Mouse (Mus musculus) liver, embryonic 15.5 days (tissue): ENCODE results near the gene Tmem123. TPM values are rescaled to one million over a fixed set of nuclear protein-coding genes. Genes with fewer than 3 reads are reported as not detected.
A peak's percentile ranks its signal among the peaks of the same experiment; 100 is the strongest.

Source experiments
- ATAC-seq: fragments of 200-750 bp; cut with Nextera tagmentation; 2 replicates; pipeline ENCODE4 v1.8.0; 2017; ENCODE audit warnings: moderate number of reproducible peaks, mild to moderate bottlenecking, moderate library complexity; ENCODE audit not compliant: insufficient read depth
- H3K27ac ChIP-seq: fragments of 300-500 bp; sonication (generic); replicated peaks from 2 replicates; pipeline ENCODE4 v1.5.1; 2015; ENCODE audit warnings: mild to moderate bottlenecking, inconsistent platforms
- H3K27me3 ChIP-seq: fragments of 300-500 bp; sonication (generic); 2 replicates; pipeline ENCODE4 v1.6.1; 2015; ENCODE audit warnings: mild to moderate bottlenecking, inconsistent platforms
- H3K36me3 ChIP-seq: fragments of 300-500 bp; sonication (generic); replicated peaks from 2 replicates; pipeline ENCODE4 v1.6.1; 2015; ENCODE audit warnings: moderate library complexity, mild to moderate bottlenecking, inconsistent platforms
- H3K4me1 ChIP-seq: fragments of 300-500 bp; sonication (generic); replicated peaks from 2 replicates; pipeline ENCODE4 v1.6.1; 2015; ENCODE audit warnings: inconsistent platforms
- H3K4me2 ChIP-seq: fragments of 300-500 bp; sonication (generic); 2 replicates; pipeline ENCODE4 v1.6.1; 2015; ENCODE audit warnings: moderate library complexity, mild to moderate bottlenecking, inconsistent platforms
- H3K4me3 ChIP-seq: fragments of 300-500 bp; sonication (generic); replicated peaks from 2 replicates; pipeline ENCODE4 v1.5.1; 2015; ENCODE audit warnings: mild to moderate bottlenecking, inconsistent platforms
- H3K9ac ChIP-seq: fragments of 300-500 bp; sonication (generic); 2 replicates; pipeline ENCODE4 v1.6.1; 2015; ENCODE audit warnings: moderate library complexity, mild to moderate bottlenecking, inconsistent platforms
- H3K9me3 ChIP-seq: fragments of 300-500 bp; sonication (generic); replicated peaks from 2 replicates; pipeline ENCODE4 v1.6.1; 2016; ENCODE audit warnings: inconsistent platforms
- WGBS: fragments of 180-500 bp; shearing (Covaris S2); methylation state at CpG from one replicate; pipeline ENCODE4 v1.1.7; 2015; ENCODE audit warnings: mixed read lengths; ENCODE audit not compliant: insufficient replicate concordance; 5-methylcytosine and 5-hydroxymethylcytosine counted together
- polyA plus RNA-seq: library from polyadenylated mRNA; unstranded; fragments of >200 nt; fragmentation: Nextera tagmentation; extraction: Ambion mirVana; gene quantifications from 2 replicates; pipeline ENCODE4 v1.2.1, GENCODE M21; 2015

The Tmem123 gene
- polyA plus RNA-seq, 1 experiment from 2014 or later, result 35.0 TPM

DNA sequence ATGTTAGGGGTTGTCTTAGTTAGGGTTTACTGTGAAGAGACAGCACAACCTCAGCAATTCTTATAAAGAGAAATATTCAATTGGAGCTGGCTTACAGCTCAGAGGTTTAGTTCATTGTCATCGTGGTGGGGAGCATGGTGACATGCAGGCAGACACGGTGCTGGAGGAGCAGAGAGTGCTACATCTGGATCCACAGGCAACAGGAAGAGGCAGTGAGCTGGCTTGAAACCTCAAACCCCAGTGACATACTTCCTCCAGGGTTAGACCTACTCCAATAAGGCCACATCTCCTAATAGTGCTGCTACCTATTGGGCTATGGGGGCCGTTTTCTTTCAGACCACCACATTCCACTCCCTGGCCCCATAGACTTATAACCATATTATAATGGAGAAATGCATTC lies 12.1 kb downstream of the Tmem123 start:
- peaks cover 51% of the 10 kb centered on the region for H3K4me1 ChIP-seq
- H3K9ac ChIP-seq, result no peak overlapping the region
- no peak overlapping the region for H3K4me3 ChIP-seq
- no peaks in the 10 kb centered on the region for H3K27me3 ChIP-seq
- ATAC-seq, result no peak
- no peak overlapping the region for H3K4me2 ChIP-seq
- H3K27ac ChIP-seq, result no peak overlapping the region
- WGBS, result 35% methylated on average over 3 of the region's 3 CpGs
- no peaks in the 10 kb centered on the region for H3K9me3 ChIP-seq
- H3K36me3 ChIP-seq, result peaks cover 33% of the 10 kb centered on the region; the same call in 1 of the 2 replicates

GRCm38 (mm10) chr9:7776940-7777339 lies 13.1 kb downstream of the Tmem123 start:
- ATAC-seq, result no peak
- WGBS, result 98% methylated on average over 1 of the region's 1 CpGs
- no peak overlapping the region for H3K4me2 ChIP-seq

DNA sequence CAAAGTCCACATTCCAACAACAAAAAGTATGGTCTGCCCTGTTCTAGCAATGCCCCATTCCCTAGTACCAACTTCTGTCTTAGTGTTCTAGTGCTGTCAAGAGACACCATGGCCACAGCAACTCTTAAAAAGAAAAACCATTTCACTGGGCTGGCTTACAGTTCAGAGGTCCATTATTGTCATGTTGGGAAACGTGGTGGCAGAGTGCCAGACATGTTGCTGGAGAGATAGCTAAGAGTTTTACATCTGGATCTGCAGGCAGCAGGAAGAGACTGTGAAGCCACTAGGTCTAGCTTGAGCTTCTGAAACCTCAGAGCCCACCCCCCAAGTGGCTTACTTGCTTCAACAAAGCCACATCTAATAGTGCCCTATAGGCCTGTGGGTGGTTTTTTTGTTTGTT lies 13.8 kb downstream of the Tmem123 start:
- H3K27me3 ChIP-seq, result no peaks in the 10 kb centered on the region
- H3K27ac ChIP-seq, result no peak overlapping the region
- peaks cover 29% of the 10 kb centered on the region; the same call in 1 of the 2 replicates for H3K36me3 ChIP-seq
- ATAC-seq, result no peak
- no peak overlapping the region for H3K4me3 ChIP-seq
- H3K4me2 ChIP-seq, result no peak overlapping the region
- H3K4me1 ChIP-seq, result peaks cover 61% of the 10 kb centered on the region
- H3K9ac ChIP-seq, result no peak overlapping the region
- WGBS, result 39% methylated on average over 1 of the region's 1 CpGs
- no peaks in the 10 kb centered on the region for H3K9me3 ChIP-seq

More at GRCm38 (mm10) chr9:7776940-7777339, 13.1 kb downstream of the Tmem123 start:
- Histone ChIP-seq H3K27me3 (no peaks in the 10 kb centered on the region), H3K9me3 (no peaks in the 10 kb centered on the region), H3K4me1 (peaks cover 61% of the 10 kb centered on the region), H3K9ac (no peak overlapping the region), H3K4me3 (no peak overlapping the region), H3K36me3 (peaks cover 36% of the 10 kb centered on the region; the same call in 1 of the 2 replicates), H3K27ac (no peak overlapping the region)

GRCm38 (mm10) chr9:7778771-7779170 lies 14.9 kb downstream of the Tmem123 start:
- Histone ChIP-seq H3K4me2 (no peak overlapping the region), H3K36me3 (peaks cover 18% of the 10 kb centered on the region; the same call in 1 of the 2 replicates), H3K27me3 (no peaks in the 10 kb centered on the region), H3K9ac (no peak overlapping the region), H3K4me1 (peaks cover 59% of the 10 kb centered on the region), H3K4me3 (no peak overlapping the region), H3K27ac (peak overlapping the region; percentile 25), H3K9me3 (no peaks in the 10 kb centered on the region)
- 70% methylated on average over 7 of the region's 7 CpGs for WGBS
- ATAC-seq, result no peak

DNA sequence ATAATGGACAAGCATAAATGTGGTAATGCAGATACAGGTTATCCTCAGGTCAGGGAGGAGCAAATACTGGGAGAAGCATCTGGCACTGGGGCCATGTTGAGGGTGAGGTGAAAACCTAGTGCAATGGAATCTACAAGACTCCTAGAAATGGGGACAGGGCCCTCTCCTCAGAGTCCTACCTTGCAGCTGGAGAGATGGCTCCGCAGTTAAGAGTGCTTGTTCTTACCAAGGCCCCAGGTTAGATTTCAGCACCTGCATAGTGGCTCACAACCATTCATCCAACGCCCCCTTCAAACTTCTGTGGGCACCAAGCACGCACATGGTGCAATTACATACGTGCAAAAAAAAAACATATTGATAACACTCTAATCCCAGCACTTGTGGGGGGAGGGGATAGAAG lies 15.9 kb downstream of the Tmem123 start:
- Histone ChIP-seq H3K27ac (peak overlapping the region; percentile 72), H3K27me3 (no peaks in the 10 kb centered on the region), H3K4me3 (no peak overlapping the region), H3K9ac (no peak overlapping the region), H3K4me1 (peaks cover 60% of the 10 kb centered on the region), H3K36me3 (0 out of 2 replicates have a peak, but pooled peaks cover 21% of the 10 kb centered on the region), H3K4me2 (peak overlapping the region; percentile 48), H3K9me3 (no peaks in the 10 kb centered on the region)
- no peak for ATAC-seq
- WGBS, result 38% methylated on average over 4 of the region's 4 CpGs

DNA sequence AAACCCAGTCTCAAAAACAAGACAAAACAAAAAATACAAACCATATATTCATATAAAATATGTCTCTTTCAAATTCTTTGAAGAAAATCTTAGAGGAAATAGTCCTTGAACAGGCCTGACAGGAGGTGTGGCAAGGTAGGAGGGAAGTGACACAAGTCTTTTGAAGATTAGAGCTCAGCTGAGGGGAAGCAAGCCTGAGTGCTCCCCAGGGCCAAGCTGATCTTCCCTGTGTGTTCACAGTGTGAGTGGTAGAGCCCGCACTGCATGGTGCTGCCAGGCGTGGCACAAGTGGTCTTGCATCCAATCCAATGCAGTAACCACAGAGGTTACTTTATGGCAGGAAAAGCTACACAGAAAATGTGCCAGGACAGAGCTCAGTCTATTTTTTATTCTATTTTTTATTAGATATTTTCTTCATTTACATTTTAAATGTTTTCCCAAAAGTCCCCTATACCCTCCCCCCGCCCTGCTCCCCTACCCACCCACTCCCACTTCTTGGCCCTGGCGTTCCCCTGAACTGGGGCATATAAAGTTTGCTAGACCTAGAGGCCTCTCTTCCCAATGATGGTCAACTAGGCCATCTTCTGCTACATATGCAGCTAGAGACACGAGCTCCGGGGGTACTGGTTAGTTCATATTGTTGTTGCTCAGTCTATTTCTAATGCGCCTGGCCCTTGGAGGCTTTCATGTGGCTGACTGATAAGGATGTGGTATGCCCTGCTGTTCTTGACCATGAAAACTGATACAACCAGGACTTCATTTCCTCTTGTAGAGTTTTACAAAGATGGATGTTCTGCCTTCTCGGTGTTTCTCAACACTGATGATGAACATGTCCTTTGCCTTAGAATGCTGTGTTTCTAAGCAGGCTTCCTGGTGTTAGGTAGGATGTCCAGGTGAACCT lies 16.7 kb downstream of the Tmem123 start:
- no peaks in the 10 kb centered on the region for H3K27me3 ChIP-seq
- H3K4me1 ChIP-seq, result peaks cover 56% of the 10 kb centered on the region
- H3K9ac ChIP-seq, result no peak overlapping the region
- peaks cover 26% of the 10 kb centered on the region; the same call in 1 of the 2 replicates for H3K36me3 ChIP-seq
- 27% methylated on average over 8 of the region's 8 CpGs for WGBS
- peak overlapping the region; percentile 48 for H3K4me2 ChIP-seq
- ATAC-seq, result peak; percentile 89
- H3K4me3 ChIP-seq, result no peak overlapping the region
- peak overlapping the region; percentile 72 for H3K27ac ChIP-seq
- no peaks in the 10 kb centered on the region for H3K9me3 ChIP-seq

DNA sequence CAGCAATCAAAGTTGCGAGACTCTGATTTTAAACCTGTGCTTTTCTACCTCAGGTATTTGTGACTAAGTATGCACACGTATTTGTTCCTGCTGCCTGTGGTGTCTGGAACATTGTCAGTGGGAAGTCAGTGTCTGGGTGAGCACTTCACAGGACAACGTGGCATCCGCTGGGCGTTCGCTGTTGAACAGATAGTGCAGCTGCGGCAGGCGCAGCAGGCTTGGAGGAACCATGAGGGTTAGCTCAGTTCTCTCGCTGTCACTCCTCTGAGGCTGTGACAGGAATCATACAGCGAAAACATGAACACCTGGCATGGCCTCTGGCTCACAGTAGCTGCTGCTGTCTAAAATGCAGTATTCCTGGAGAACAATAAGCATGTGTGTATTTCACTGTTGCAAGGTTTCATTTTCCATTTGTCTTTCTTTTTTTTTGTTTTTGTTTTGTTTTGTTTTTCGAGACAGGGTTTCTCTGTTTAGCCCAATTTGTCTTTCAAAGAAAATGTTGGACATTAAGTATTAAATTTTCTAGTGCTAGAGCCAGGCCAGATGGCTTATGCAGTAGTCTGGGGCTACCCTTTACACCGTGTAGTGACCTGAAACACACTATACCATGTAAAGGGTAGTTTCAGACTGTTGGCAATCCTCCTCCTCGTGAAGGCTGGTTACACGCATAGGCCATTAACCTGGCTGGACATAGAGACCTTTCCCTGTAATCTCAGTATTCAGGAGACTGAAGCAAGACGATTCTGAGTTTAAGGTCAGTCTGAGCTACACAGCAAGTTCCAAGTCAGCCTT lies 20.2 kb downstream of the Tmem123 start:
- Histone ChIP-seq H3K27me3 (no peaks in the 10 kb centered on the region), H3K9me3 (no peaks in the 10 kb centered on the region), H3K4me1 (peaks cover 60% of the 10 kb centered on the region), H3K4me2 (no peak overlapping the region), H3K36me3 (peaks cover 29% of the 10 kb centered on the region), H3K9ac (no peak overlapping the region), H3K4me3 (no peak overlapping the region), H3K27ac (no peak overlapping the region)
- 71% methylated on average over 15 of the region's 15 CpGs for WGBS
- ATAC-seq, result no peak

- Histone ChIP-seq H3K4me3 (no peak overlapping the region), H3K27me3 (no peaks in the 10 kb centered on the region), H3K4me1 (peaks cover 60% of the 10 kb centered on the region), H3K27ac (no peak overlapping the region), H3K9ac (no peak overlapping the region), H3K9me3 (no peaks in the 10 kb centered on the region), H3K4me2 (no peak overlapping the region), H3K36me3 (peaks cover 29% of the 10 kb centered on the region)
- 68% methylated on average over 1 of the region's 1 CpGs for WGBS
- no peak for ATAC-seq
These were observed 20.8 kb downstream of the Tmem123 start for GRCm38 (mm10) chr9:7784615-7785012.

DNA sequence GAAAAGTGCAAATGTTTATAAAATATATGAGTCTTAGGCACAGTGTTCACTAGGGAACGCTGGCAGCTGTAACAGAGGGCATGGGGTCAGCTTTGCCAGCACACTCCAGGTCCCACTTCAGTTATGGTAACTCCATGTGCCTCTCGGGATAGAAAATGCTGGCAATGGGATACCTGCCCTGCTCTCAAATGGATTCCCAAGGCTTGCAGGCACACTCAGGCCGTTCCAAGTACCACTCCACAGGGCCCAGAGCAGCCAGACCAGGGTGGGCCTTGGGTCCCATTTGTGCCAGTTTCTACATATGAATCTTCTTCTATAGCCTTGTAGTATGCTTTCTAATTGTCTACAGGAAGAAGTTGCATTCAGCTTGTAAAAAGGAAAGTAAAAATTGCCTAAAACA lies 21.6 kb downstream of the Tmem123 start:
- peak overlapping the region; percentile 49; the same call in 1 of the 2 replicates for H3K27ac ChIP-seq

DNA sequence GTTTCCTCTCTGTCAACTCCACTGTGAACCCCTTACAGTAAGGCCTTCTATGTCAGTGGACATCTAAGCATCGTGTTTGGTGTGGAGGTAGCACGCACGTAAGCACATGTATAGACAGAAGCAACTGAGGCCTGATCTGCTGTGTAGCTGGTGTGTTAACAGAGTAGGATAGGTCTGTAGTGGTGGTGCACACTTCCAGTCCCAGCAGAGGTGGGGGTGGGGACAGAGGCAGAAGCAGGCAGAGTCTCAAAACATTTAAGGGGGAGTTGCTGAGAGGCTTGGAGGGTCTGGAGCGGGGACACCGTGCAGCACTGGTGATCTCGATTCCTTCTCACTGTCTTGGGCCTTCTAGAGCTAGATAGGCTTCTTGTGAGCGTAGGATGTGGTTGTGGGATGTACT lies 22.2 kb downstream of the Tmem123 start:
- Histone ChIP-seq H3K4me3 (no peak overlapping the region), H3K4me2 (no peak overlapping the region), H3K9me3 (no peaks in the 10 kb centered on the region), H3K27me3 (no peaks in the 10 kb centered on the region), H3K4me1 (peaks cover 60% of the 10 kb centered on the region), H3K9ac (no peak overlapping the region), H3K27ac (peak overlapping the region; percentile 35; the same call in 1 of the 2 replicates), H3K36me3 (peaks cover 28% of the 10 kb centered on the region)
- WGBS, result 85% methylated on average over 7 of the region's 7 CpGs
- no peak for ATAC-seq

More for the DNA sequence above, 21.6 kb downstream of the Tmem123 start:
- Histone ChIP-seq H3K9ac (no peak overlapping the region), H3K27me3 (no peaks in the 10 kb centered on the region), H3K36me3 (peaks cover 29% of the 10 kb centered on the region), H3K9me3 (no peaks in the 10 kb centered on the region), H3K4me2 (peak overlapping the region; percentile 1; the same call in 1 of the 2 replicates), H3K4me3 (no peak overlapping the region), H3K4me1 (peaks cover 60% of the 10 kb centered on the region)
- WGBS, result 77% methylated on average over 3 of the region's 3 CpGs
- no peak for ATAC-seq

DNA sequence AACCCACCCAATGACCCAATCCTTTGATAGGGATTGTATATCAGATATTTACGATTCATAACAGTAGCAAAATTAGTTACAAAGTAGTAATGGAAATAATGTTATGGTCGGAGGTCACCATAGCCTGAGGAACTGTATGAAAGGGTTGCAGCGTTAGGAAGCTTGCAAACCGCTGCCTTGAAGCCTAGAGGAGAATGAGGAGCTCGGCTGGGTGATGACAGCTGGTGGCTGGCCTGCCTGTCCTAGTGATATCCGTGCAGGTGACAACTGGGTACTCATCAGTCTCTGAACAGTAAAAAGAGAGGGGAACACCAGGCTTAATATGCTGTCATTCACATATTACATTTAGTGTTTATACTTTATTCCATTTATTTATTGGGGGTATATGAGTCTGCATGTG lies 24.6 kb downstream of the Tmem123 start:
- Histone ChIP-seq H3K9me3 (no peaks in the 10 kb centered on the region), H3K36me3 (peaks cover 40% of the 10 kb centered on the region), H3K27ac (peak overlapping the region; percentile 25), H3K9ac (no peak overlapping the region), H3K4me2 (no peak overlapping the region), H3K27me3 (no peaks in the 10 kb centered on the region), H3K4me1 (peaks cover 54% of the 10 kb centered on the region), H3K4me3 (no peak overlapping the region)
- WGBS, result 73% methylated on average over 6 of the region's 6 CpGs
- no peak for ATAC-seq
